Mouse (Mus musculus) urinary bladder, adult 2 months (tissue): ENCODE measurements around the gene Frmpd4. TPM values are rescaled to one million over a fixed set of nuclear protein-coding genes. Genes with fewer than 3 reads are reported as not detected.

Source experiments
- DNase-seq: peaks from one replicate; pipeline ENCODE4 v3.0.0; 2022; ENCODE audit warnings: low spot score
- polyA plus RNA-seq: library from polyadenylated mRNA; depleted of rRNA; stranded (reverse); fragments of >200 nt; gene quantifications from 2 replicates; pipeline ENCODE4 v1.2.3, GENCODE M21; 2012; rRNA removed

Gene Frmpd4
- polyA plus RNA-seq, 1 experiment, result 0.32 TPM

DNA sequence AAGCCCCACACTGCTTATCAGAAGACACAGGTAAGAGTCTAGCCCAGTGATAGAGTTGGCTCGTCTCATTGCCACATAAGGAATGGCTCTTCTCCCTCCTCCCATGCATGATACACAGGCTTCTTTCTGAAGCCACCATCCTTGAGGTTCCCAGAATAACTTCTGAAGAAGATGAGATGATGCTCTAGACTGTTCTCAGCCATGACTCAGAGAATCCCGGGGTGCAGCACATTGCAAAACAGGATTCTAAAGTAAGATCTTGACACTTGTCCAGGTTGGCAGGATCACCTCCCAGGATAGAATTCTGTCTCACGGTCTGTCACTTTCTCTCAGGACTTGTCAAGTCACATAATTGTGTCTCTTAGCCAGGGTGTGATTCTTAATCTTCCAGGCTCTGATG is 1024.2 kb downstream of the Frmpd4 start:
- no peak for DNase-seq

DNA sequence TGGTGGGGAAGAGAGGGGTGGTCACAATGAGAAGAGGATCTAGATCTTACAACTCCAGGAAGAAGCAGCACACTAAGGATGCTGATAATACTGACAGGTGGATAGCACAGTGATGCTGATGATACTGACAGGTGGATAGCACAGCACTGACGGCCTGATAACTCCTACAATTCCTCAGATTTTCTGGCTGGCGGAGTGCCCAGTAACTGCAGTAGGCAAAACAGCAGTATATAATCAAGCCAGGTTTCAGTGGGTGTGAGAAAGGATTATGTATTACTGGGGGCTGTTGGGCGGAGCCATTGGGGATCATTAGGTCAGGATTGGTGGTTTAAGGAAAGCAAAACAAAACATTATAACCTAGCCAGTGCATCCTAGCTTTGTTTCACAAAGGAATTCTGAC is 1053.9 kb downstream of the Frmpd4 start:
- DNase-seq, result no peak

DNA sequence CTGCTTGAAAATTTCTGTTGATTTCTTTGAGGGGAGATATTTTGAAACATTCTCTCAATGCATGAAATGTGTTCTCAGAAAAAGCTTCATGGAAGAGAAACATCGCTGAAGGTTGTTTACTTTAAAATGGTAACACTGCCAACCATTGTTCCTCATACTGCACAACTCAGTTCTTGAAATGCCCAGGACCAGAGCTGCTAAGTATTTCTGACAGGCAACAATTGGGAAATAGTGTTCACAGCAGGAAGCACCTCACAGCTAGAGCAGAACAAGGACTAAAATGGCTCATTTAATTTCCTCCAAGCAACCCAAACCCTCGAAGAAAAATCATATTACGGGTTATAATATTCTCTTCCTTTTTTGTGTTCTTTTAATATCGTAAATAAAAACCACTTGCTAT is 1054.5 kb downstream of the Frmpd4 start:
- DNase-seq, result no peak

DNA sequence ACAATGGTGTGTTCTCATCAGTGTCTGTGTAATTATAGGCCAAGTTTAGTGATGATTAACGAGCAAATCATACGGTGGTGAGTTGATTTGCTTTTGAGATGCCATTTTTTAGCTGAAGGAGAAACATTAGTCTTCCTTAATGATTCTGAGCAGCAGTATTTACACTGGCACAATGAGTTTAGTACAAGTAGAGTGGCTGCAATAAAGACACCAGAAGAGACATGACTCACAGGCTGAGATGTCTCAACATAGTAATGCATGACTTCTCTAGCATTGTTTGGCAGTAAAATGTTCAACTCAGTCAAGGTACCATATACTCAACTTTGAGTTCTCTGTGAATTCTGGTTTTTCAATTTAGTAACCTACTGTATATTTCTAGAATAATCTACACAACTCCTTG is 1058.6 kb downstream of the Frmpd4 start:
- DNase-seq, result no peak

DNA sequence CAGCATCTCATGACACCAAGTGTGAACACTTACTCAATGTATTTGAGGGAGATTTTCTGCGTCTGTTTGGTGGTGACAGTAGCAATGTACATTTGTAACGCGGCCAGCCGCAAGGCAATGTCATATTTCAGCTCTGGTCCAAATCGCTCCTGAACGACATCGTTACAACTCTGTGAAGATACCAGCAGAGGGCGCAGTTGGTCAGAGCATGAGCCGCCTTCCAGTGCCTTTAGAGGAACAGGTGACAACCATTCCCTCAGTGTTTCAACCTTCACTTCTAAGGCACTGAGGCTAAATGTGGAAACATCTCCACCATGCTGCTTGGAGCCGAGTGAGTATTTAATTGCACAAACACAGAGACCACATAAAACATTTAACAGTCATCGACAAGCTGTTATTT is 1079.3 kb downstream of the Frmpd4 start:
- no peak for DNase-seq

DNA sequence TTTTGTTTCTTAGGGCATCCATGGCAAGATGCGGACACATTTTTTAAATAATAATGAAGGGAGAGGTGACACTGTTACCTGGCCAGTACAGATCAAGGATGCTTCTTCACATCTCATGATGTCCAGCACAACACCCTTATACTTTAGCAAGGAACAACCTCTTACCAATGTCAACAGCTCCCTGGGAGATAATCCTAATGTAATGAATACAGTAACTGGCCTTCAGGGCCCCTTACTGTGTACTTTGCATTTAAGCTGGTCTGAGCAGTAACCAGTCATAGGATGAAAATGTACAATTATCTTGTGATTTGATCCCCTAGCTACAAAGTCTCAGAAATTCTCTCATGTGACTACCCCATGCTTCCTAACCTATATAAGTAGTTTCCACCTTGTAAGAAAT is 1084.8 kb downstream of the Frmpd4 start:
- no peak for DNase-seq

DNA sequence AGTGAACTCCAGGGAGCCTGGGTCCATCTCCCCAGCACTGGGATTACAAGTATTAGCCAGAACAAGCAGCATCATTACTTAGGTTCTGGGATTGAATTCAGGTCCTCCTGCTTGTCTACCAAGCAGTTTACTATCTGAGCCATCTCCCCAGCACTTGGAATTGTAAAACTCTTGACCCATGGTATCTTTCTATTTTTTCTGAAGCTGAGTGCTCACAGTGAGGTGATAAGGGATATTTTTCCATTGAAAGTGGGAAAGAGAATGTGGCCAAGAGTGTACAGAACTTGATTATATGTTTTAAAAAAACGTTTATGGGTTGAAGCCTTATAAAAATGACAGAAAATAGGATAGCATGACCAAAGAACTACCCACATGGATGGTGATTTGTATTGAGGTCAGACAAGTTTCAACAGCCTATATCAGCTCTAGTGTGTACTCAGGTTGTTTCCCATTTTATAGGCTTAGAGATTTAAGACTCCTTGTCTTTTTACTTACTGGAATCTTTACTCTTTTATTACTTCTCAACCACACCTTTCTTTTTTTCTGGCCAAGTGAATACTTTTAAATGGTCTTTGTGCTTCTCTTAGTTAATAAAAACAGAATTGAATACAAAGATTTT is 1085.3 kb downstream of the Frmpd4 start:
- DNase-seq, result no peak

DNA sequence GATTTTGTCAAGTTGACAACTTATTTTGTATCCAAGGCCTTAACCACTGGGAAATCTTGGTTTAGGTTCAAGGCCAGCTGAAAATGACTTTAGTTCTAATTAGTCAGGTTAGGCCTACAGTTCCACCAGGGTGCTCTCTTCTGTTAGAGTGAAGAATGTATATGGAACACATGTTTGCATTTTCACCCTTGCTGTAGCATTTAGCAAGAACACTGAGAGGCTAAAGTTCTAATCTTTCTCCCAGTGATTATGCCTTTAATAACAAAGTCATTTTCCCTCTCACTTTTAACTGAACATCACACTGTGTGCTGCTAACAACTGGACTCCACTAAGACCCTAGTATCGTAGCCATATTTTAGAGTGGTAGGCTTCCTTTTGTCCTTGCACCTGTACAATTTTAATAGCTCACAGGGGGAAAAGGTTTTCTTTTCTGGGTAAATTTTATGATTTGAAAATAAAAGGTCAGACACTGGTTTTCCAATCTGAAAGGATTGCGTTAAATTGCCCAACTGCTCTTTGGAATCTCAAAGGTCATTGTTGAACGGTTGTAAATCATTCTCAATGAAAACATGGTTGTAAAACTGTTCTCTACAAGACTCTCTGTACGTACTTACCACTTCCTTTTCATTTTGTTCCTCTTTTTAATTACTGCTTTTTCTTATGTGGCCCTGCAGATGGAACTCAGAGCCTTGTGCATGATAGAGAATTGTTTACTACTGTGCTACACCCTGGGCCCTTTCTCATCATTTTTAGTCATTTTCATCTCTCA is 1093.4 kb downstream of the Frmpd4 start:
- DNase-seq, result no peak

DNA sequence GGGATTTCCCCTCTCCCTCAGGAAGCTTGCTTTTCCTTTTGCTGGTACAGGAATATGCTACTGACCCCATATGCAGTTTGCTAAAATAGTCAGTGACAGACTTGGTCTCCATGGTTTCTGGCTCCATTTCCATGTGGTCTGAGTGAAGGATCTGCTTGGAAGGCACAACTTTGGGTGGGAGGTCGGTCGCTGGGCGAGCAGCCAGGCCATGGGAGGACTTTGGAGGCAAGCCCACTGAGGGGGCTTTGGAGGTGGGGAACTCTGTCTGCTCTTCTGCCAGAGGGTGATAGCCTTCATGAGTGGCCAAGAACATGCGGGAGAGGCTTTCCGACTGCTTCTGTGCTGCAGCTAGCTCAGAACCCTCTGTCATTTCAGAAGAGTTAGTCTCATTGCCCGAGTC is 1099.4 kb downstream of the Frmpd4 start:
- DNase-seq, result no peak

DNA sequence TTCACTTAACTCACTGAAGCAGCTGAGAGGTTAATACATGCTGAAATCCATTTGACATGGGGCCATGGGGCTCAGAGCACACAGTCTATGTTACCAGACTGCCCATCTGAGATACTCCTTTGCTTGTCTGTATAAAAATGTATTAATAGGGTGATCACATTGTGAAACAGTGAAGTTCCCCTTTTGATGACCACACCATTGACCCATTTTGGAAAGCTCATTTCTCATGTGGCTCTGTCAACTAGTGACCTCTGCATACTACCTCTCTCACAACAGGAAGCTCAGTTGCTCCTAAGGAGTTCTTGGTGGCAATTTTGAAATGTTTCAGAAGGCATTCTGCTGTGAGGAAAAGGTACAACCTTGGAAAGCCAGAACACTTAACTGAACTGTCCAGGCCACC is 1142.1 kb downstream of the Frmpd4 start:
- no peak for DNase-seq

DNA sequence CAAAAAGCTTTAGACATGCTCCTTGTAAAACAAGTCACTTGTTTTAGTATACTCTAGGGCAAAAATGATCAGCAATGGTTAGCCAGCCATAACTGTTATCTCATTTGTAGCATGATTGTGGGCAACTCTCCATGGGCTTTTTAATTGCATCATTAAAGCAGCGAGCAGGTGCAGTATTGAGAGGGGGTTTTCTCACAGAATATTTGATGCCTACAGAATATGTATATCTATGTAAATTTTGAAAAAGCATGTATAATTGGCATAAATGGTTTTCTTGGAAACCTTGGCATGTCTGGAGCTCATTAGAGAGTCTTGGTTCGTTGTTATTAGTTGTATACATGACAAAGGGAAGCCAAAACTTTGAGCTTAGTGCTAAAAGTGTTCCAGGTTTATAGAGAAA is 1143.1 kb downstream of the Frmpd4 start:
- no peak for DNase-seq

Other genes with a start within 250 kb of the Frmpd4 start
- 36.7 and 37.9 TPM in 2 replicates for gene Msl3, start 96.7 kb upstream of the Frmpd4 start, polyA plus RNA-seq
- gene Arhgap6, start 217.9 kb upstream of the Frmpd4 start, polyA plus RNA-seq, result 8.7 and 11.2 TPM in 2 replicates